ENCODE assay signal across 8 mouse cellular contexts in genomic region chr3:88297321-88297851, GRCm38 (mm10). TPM values are rescaled to one million over a fixed set of nuclear protein-coding genes. Genes with fewer than 3 reads are reported as not detected.
DNase-seq lines count a peak whose midpoint lies in the region; ATAC-seq and TF ChIP-seq lines count a peak whose summit lies in the region.

No protein-coding gene starts in this region.

- WGBS in forebrain, embryonic 14.5 days = under 1% methylated on average over 30 of the region's 30 CpGs
- under 1% methylated on average over 30 of the region's 30 CpGs for WGBS in midbrain, postnatal 0 days

- no peaks in the 10 kb centered on the region for H3K9me3 ChIP-seq in forebrain, embryonic 14.5 days (replicated peaks; ENCODE audit: control insufficient read depth, low read length)
- H3K9me3 ChIP-seq in midbrain, postnatal 0 days (ENCODE audit: low read length) = no peaks in the 10 kb centered on the region

- peak overlapping the region; percentile 80 for H3K4me3 ChIP-seq in forebrain, embryonic 14.5 days (ENCODE audit: low read depth, low read length)
- H3K4me3 ChIP-seq in midbrain, postnatal 0 days (ENCODE audit: low read depth, low read length) = peak overlapping the region; percentile 78

- peaks cover 16% of the 10 kb centered on the region; the same call in 1 of the 2 replicates for H3K4me1 ChIP-seq in forebrain, embryonic 14.5 days (ENCODE audit: control insufficient read depth, insufficient read depth, low read length)
- 0 out of 2 replicates have a peak, but pooled peaks cover 6% of the 10 kb centered on the region for H3K4me1 ChIP-seq in midbrain, postnatal 0 days (ENCODE audit: insufficient read depth, low read length)

- H3K27me3 ChIP-seq in forebrain, embryonic 14.5 days (replicated peaks; ENCODE audit: control insufficient read depth, insufficient read depth, low read length) = no peaks in the 10 kb centered on the region
- H3K27me3 ChIP-seq in midbrain, postnatal 0 days (ENCODE audit: insufficient read depth, low read length) = no peaks in the 10 kb centered on the region

- peaks cover 38% of the 10 kb centered on the region for H3K36me3 ChIP-seq in forebrain, embryonic 14.5 days (ENCODE audit: control insufficient read depth, insufficient read depth, low read length)
- peaks cover 19% of the 10 kb centered on the region; the same call in 1 of the 2 replicates for H3K36me3 ChIP-seq in midbrain, postnatal 0 days (ENCODE audit: insufficient read depth, low read length)

- peak; percentile 8 for DNase-seq in ovary, adult 18-20 months (ENCODE audit: low spot score)
- no peak for DNase-seq in ovary, postnatal 14 days (ENCODE audit: low spot score)
- DNase-seq in brain, embryonic 18.5 days (ENCODE audit: low read depth, low spot score) = peak; percentile 18
- DNase-seq in forebrain, embryonic 14.5 days (ENCODE audit: low spot score) = no peak
- DNase-seq in left cerebral cortex, postnatal 25 days (ENCODE audit: low spot score in 2 of 2) = peak; percentile 54 to 76
- no peak for DNase-seq in midbrain, postnatal 0 days (ENCODE audit: low spot score)
- DNase-seq in cerebellum, adult 11-12 months = no peak
- DNase-seq in urinary bladder, postnatal 25 days (ENCODE audit: low spot score) = no peak

- intact Hi-C loops in left cerebral cortex, postnatal 25 days (cut with DNase I) = no loop called here

- peak overlapping the region; percentile 89 for H3K9ac ChIP-seq in forebrain, embryonic 14.5 days (ENCODE audit: low read length)
- H3K9ac ChIP-seq in midbrain, postnatal 0 days (replicated peaks; ENCODE audit: low read length, poor library complexity, severe bottlenecking) = peak overlapping the region; percentile 86

- ATAC-seq in forebrain, embryonic 14.5 days = no peak
- no peak for ATAC-seq in midbrain, postnatal 0 days (ENCODE audit: low FRiP score)

- H3K27ac ChIP-seq in forebrain, embryonic 14.5 days (ENCODE audit: low read depth, low read length) = peak overlapping the region; percentile 91
- peak overlapping the region; percentile 92 for H3K27ac ChIP-seq in midbrain, postnatal 0 days (ENCODE audit: low read depth, low read length)

- no peak for TF ChIP-seq CTCF in midbrain, postnatal 0 days (IDR thresholded peaks at IDR 0.05)

- peak overlapping the region; percentile 90 for H3K4me2 ChIP-seq in forebrain, embryonic 14.5 days (ENCODE audit: low read length)
- peak overlapping the region; percentile 69 for H3K4me2 ChIP-seq in midbrain, postnatal 0 days (ENCODE audit: low read depth, low read length, poor library complexity, severe bottlenecking)

RNA-seq across cellular contexts. Expression of gene Cct3, which starts 0.5 kb away (rescaled TPM):
- polyA plus RNA-seq in forebrain, embryonic 14.5 days (2014; fragmentation: Nextera tagmentation; extraction: Ambion mirVana) = 578 and 616 TPM in 2 replicates
- total RNA-seq in left cerebral cortex, postnatal 25 days (2021) = 100 to 1,000 TPM; 179 to 187 TPM
- total RNA-seq in midbrain, postnatal 0 days (2014; rRNA removed) = 253 and 273 TPM in 2 replicates
- 372 and 391 TPM in 2 replicates for polyA plus RNA-seq in midbrain, postnatal 0 days (2015; fragmentation: Nextera tagmentation; extraction: Ambion mirVana)

RNA-seq across cellular contexts. Expression of gene Tsacc, which starts 0.6 kb away (rescaled TPM):
- 7.4 and 9.1 TPM in 2 replicates for polyA plus RNA-seq in forebrain, embryonic 14.5 days (2014; fragmentation: Nextera tagmentation; extraction: Ambion mirVana)
- 1 to 10 TPM; 3.5 to 3.7 TPM for total RNA-seq in left cerebral cortex, postnatal 25 days (2021)
- 6.2 TPM in 1 of 2 replicates, not detected in the other for total RNA-seq in midbrain, postnatal 0 days (2014; rRNA removed)
- 5.2 and 7.9 TPM in 2 replicates for polyA plus RNA-seq in midbrain, postnatal 0 days (2015; fragmentation: Nextera tagmentation; extraction: Ambion mirVana)

RNA-seq across cellular contexts. Expression of gene Gm38392, which starts 10.4 kb away (rescaled TPM):
- polyA plus RNA-seq in forebrain, embryonic 14.5 days (2014; fragmentation: Nextera tagmentation; extraction: Ambion mirVana) = 0.18 and 0.22 TPM in 2 replicates
- under 1 TPM; 0.37 to 0.41 TPM for total RNA-seq in left cerebral cortex, postnatal 25 days (2021)
- total RNA-seq in midbrain, postnatal 0 days (2014; rRNA removed) = not detected in 2 replicates
- 0.20 and 0.21 TPM in 2 replicates for polyA plus RNA-seq in midbrain, postnatal 0 days (2015; fragmentation: Nextera tagmentation; extraction: Ambion mirVana)

RNA-seq across cellular contexts. Expression of gene Glmp, which starts 27.4 kb away (rescaled TPM):
- 57.5 and 63.4 TPM in 2 replicates for polyA plus RNA-seq in forebrain, embryonic 14.5 days (2014; fragmentation: Nextera tagmentation; extraction: Ambion mirVana)
- total RNA-seq in left cerebral cortex, postnatal 25 days (2021) = 10 to 100 TPM; 91.0 to 91.4 TPM
- total RNA-seq in midbrain, postnatal 0 days (2014; rRNA removed) = 28.5 and 39.2 TPM in 2 replicates
- polyA plus RNA-seq in midbrain, postnatal 0 days (2015; fragmentation: Nextera tagmentation; extraction: Ambion mirVana) = 106 and 109 TPM in 2 replicates

RNA-seq across cellular contexts. Expression of gene Tmem79, which starts 38.6 kb away (rescaled TPM):
- polyA plus RNA-seq in forebrain, embryonic 14.5 days (2014; fragmentation: Nextera tagmentation; extraction: Ambion mirVana) = 0.91 and 1.4 TPM in 2 replicates
- 1 to 10 TPM; 1.2 to 2.6 TPM for total RNA-seq in left cerebral cortex, postnatal 25 days (2021)
- 0.33 and 0.61 TPM in 2 replicates for total RNA-seq in midbrain, postnatal 0 days (2014; rRNA removed)
- polyA plus RNA-seq in midbrain, postnatal 0 days (2015; fragmentation: Nextera tagmentation; extraction: Ambion mirVana) = 0.43 and 0.93 TPM in 2 replicates

Comparison
In these comparisons a context has a peak if more than half of its experiments do, and no peak if none do; other contexts are left out.
1. DNase-seq: peak in ovary, adult 18-20 months (single experiment), brain, embryonic 18.5 days (single experiment) and left cerebral cortex, postnatal 25 days (2 of 2); none in ovary, postnatal 14 days (single experiment), forebrain, embryonic 14.5 days (single experiment), midbrain, postnatal 0 days (single experiment), cerebellum, adult 11-12 months (single experiment) and urinary bladder, postnatal 25 days (single experiment).